Mouse (Mus musculus) cerebral cortex, adult 2 months (tissue): ENCODE measurements around the gene Sptssa.

Experiments
- WGBS: fragments of 180-500 bp; shearing (Covaris S2); methylation state at CpG from one replicate; pipeline ENCODE4 v1.1.7; 2018; 5-methylcytosine and 5-hydroxymethylcytosine counted together

Gene Sptssa

DNA sequence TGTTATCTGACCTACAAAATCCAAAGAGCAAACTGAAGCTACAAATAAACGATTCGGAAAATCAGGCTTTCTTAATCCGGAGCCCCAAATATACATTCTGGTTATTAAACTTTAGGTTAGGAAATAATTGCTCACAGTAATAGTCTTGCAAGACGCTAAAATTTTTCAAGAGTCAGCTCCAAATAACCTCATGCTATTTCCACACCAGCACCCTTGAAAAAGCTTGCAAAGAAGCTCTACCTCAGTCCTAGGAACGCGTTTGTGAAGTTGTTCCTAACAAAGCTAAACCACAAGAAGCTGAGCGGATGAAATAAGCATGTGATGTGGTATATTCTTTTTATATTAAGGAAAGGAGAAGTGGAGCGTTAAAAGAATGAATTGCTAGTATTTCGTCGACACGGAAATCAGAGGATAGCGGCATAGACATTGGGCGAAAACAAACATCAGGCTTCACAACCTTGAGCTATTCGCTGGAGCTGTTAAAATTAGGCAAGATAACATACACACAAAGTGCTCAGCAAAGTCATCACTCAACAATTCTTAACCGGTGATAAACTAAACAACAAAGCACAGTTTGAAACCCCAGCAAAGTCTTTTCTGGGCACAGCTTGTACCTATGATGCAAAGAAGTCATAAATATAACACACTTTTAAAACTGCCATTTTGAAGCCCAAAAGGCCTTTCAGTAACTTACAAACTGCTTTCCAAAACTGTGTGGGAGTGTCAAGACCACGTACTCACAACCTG, 908 bp downstream of the Sptssa start:
- 7% methylated on average over 16 of the region's 16 CpGs for WGBS

DNA sequence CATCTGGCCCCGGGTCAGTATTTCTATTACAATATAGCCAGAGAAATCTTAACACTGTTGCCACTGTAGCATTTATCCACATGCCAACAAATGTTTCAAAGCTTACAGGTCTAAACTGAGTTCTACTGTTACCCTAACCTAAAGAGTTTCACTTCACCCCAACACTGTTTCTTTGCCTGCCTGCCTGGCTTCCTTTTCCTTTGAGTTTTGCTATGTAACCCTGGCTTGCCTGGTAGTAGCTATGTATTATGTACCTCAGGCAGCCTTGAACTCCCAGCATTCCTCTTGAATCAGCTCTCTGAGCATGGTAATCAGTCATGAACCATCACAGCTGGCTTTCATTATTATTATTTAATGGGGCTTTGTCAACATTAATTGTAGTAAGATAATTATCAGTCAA, 1.6 kb downstream of the Sptssa start:
- WGBS: 76% methylated on average over 1 of the region's 1 CpGs

DNA sequence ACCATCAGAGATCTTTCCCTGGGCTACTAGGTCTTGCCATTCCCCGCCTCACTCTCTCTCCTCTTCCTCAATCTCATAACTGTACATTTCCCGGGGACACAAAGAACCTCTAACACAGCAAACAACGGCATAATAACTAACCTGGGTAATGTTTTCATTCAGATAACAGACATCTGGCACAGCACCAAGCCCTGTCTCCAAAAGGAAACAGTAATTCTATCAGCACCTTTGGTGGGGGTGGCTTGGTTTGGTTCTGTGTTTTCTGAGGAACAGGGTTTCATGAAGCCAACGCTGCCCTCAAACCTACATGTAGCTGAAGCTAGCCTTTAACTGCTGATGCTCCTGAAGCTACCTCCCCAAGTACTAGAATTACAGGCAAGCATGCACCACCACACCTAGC, 2.2 kb downstream of the Sptssa start:
- 61% methylated on average over 4 of the region's 4 CpGs for WGBS

DNA sequence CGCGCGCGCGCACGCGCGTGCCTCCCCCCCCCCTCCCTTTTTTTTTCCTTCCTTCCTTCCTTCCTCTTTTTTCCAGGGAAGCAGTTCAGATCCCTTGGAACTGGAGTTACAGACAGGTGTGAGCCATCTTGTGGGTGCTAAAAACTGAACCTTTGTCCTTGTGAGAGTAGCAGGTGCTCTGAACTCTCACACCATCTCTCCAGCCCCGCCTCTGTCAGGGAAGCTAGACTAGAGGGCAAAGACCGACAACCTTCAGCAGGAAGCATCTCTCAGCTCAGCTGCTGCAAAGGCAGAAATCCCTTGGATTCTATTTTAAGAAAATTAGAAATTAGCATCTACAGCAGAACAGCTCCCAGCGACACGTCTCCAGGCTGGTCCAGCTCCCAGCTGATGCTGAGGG, 4.0 kb downstream of the Sptssa start:
- WGBS: 72% methylated on average over 12 of the region's 12 CpGs

DNA sequence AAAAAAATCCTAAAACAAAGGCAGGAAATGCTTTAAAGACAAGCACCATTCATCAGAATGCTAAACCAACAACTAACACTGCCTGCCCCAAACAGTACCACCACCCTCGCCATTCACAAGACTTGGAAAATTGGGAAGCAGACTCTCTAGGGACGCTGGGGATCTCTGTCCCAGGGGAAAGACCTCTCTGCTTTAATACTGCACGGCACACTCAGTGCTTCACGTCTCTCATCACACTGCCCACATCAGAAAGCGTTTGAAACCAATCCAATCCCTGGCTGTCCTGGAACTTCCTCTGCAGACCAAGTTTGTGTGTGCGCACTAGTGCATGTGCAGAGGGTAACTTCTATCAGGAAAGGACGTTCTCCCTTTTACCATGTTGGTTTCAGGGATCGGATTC, 4.6 kb downstream of the Sptssa start:
- 31% methylated on average over 8 of the region's 8 CpGs for WGBS

DNA sequence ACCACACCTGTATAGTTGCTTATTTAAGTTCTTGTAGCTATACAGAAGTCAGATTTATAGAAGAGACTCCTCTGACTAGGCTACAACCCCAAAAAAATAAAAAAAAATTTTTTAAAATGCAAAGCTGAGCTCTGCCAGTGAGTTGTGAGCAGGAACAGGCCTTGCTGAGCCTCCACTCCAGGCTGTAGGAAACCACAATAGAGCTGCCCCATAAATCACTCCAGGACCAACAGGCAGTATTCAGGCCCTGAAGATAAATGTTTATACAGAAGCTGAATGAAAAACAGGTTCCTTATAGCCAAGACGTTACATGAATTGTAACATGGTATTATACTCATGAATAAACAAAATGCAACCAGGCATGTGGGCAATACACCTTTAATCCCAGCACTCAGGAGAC, 5.2 kb downstream of the Sptssa start:
- 66% methylated on average over 1 of the region's 1 CpGs for WGBS

DNA sequence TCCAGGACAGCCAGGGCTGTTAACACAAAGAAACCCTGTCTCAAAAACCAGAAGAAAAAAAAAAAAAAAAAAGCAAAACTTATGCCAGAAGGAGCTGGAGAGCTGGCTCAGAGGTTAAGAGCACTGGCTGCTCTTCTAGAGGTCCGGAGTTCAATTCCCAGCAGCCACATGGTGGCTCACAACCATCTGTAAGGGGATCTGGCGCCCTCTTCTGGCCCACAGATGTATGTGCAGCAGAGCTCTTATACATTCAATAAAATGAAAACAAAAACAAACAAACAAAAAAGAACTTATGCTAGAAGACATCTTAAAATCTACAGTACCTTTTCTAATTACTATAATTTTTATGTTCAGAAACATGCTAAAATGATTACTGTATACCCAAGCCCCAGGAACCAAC, 11.4 kb downstream of the Sptssa start:
- WGBS: 78% methylated on average over 2 of the region's 2 CpGs

DNA sequence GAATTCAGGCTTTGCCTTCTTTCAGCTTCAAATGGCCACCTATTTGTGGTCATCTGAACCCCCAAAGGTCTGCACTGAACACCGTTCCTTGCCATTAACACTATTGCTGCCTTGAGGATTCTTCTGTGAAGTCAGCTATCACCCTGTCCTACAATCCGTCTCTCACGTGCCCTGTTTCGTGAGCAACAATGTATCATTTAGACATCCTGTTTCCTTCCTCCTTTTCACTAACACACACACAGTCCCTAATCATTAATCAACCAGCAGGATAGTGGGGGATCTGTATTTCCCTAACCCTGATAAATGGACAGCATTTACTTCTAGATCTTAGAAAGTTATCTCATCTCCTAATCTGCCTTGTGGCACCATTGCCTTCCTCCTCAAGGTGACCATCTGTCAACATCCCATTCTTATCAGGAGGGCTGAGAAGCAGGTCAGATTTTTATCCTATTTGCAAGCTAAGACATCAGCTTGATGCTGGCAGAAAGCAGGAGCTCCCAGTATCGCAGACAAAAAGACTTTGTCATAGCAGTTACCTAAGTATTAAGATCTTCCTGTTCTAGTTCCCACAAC, 13.0 kb downstream of the Sptssa start:
- WGBS: 89% methylated on average over 5 of the region's 5 CpGs

DNA sequence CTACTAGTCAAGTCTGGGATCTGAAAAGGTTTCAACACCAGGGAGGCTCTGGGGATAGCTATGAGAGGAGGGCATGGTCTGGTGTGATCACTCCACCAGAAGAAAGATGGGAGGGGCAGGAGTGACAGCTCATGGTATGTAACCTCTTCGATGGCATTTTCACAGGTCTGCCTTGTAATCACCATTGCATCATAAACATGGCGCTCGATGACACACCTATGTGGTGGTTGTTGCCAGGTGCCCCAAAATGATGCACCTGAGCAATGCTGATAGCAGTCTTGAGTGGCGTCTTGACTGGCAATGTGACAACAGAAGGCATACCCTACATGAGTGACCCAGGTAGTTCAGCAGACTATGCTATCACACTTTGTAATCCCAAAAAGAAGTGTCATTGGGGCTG, 15.0 kb downstream of the Sptssa start:
- 97% methylated on average over 4 of the region's 4 CpGs for WGBS

DNA sequence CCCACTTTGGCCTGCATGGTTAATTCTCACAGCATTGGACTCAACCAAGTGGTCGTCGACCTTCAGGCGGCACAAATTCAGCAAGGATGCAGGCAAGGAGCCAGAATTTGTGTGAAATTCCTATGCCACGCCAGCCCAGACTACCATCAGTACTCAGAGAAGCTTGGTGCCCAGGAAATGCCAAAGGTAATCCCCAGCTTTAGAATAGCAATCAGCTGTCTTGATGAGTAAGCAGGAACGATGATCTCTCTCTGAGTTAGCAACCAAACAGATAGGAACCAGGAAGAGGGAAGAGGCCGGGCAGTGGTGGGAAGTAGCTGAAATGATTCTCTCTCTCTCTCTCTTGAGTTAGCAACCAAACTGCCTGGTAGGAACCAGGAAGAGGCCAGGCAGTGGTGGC, 16.1 kb downstream of the Sptssa start:
- 44% methylated on average over 6 of the region's 6 CpGs for WGBS

DNA sequence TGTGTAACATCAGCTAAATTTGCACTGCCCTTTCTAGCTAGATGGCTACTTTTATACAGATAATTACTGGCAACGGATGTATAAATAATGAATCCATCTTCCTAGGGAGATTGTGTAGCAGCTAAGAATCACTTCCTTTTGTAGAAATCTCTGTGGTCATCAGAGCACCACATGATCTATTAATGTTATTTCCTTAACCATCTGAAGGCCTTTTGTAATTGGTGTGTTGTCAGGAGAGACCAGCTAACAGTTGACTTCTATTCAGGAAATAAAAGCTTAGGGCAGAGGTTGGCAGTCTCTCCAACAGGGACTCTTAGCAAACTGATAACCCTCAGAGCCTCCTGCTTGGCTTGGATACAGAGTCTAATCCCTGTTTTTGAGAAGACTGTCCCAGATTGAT, 19.3 kb downstream of the Sptssa start:
- 82% methylated on average over 1 of the region's 1 CpGs for WGBS

DNA sequence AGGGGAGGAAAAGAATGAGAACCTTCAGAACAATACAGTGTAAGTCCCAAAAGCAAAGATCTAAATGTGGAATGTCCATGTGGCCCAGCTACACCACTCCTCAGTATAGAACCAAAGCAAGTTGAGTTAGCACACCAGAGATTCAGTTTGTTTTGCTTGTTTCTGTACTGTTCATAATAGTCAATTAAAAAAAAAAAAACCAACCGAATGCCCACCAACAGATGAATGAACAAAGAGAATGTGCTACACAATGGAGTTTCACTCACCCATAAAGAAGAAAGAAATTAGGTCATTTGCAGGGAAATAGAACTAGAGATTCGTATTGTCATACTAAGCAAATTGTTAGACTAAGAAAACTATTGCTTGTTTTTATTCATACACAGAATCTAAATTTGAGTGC, 24.2 kb downstream of the Sptssa start:
- 60% methylated on average over 2 of the region's 2 CpGs for WGBS

DNA sequence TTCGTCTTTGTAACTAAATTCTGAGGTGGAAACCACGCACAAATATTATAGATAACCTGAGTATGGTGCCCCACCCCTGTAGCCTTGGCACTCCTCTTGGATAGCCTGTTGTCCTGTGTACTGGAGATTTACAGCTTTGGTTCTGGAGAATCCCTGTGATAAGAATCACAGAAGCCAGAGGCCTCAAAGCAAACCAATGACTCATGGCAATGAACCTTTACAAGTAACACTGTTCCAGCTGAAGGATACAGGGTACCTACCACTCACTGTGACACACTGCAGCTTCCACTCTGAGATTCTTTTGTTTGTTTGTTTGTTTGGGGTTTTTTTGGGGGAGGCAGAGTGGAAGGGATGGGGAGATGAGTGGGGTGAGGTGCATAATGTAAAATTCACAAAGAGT, 34.4 kb downstream of the Sptssa start:
- 93% methylated on average over 2 of the region's 2 CpGs for WGBS

DNA sequence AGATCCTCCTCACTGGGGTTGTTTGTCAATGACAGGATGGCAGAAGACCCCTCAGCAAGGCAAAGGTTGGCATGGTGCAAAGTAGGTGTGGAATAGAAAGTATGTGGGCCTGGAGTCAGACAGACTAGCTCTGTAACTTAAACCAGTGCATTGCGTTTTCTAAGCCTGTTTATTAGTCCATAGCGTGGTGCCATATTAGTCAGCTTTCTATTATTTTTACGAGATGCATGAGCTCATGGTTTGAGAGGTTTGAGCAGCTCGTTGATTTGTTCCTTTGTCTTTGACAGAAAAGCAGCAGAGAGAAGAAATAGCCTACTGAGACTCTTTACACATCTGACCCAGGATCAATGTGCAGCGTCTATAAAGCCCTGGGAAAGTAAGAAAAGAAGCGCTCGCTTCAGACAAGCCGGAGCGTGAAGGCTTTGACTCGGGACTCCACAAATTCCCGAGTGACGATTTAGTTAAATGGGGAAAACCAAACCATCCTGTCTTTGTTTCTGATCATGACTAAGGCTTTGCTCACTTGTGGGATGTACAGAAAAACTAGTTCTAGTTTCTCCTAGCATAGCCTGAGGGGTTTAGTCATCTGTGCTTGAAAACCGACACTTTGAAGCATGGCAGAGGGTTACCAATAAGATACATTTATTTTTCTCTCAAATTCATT, 36.2 kb downstream of the Sptssa start:
- 72% methylated on average over 13 of the region's 13 CpGs for WGBS

DNA sequence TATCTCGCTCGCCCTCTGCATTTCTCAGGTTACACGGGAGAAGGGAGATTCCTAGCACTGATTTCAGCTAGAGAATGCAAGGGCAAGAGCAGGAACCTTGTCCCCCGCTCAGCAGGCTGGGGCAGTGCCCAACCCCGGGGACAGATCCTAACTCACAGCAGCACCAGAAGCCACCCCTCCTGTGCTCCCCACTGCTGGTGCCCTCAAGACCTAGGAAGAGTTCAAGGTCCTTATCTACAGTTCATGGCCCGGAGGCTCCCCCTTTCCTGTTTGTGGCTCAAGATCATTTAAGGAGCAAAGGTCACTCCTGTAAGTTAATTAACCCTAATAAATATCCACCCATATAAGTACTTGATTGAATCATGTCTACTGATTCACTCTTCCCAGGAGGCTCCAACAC, 47.4 kb downstream of the Sptssa start:
- 84% methylated on average over 6 of the region's 6 CpGs for WGBS

DNA sequence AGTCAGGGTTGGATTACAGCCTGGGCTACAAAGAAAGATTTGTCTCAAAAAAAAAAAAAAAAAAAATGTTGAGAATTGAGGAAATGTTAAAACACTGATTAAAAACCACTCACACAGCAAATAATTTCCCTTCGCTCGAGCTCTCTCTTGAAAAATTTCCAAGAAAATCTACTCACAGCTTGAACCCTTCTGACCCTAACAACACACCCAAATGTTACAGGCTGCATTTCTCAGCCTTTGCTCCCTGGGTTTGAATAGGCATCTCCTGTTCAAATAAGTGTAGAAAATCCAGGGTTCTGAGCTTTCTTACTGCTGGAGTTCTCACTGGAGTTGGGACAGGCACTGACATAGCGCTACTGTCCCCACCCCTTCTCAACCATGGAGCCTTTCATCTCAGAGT, 51.2 kb downstream of the Sptssa start:
- WGBS: 70% methylated on average over 3 of the region's 3 CpGs

DNA sequence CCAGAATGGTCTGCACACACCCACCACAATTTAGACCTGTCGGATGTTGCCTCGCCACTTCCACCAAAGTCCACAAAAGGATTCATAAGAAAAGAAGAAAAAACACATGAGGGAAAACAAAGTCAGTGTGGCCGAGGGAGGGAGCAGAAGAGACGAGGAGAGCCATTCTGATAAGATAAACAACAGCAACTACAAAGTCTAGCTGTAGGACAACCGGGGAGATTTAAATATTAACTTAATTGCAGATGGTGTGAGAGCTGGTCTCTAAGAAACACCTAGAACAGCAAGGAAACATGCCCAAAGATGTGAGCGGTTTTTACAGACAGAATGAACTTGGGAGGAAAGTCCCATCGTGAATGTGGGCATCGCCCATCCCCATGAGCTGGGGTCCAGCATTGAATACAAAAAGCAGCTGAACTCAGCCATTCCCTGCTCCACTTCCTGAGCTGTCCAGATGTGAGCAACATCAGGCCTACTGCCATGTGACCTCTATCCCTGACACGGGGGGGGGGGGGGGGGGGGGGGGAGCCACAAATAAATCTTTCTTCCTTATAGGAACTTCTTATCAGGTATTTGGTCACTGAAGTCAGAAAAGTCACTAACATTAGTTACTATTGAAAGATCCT, 52.7 kb downstream of the Sptssa start:
- WGBS: 87% methylated on average over 9 of the region's 9 CpGs

DNA sequence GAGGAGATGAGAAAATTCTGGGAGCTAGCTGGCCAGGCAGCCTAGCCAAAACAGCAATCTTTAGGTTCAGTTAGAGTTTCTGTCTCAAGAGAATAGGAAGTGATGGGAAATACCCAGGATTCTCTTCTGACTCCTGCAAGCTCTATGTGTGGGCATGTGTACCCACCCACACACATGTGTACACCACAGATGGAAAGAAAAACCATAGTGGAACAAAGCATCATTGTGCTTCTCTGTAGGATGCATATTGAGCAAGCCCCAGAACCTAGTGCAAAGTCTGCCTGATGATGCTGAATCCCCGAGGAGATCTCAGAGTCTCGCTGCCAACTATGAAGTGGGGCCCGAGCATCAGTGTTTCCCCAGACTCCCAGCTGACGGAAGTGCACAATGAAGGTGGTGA, 55.9 kb downstream of the Sptssa start:
- whole genome bisulfite sequencing: 61% methylated on average over 4 of the region's 4 CpGs

DNA sequence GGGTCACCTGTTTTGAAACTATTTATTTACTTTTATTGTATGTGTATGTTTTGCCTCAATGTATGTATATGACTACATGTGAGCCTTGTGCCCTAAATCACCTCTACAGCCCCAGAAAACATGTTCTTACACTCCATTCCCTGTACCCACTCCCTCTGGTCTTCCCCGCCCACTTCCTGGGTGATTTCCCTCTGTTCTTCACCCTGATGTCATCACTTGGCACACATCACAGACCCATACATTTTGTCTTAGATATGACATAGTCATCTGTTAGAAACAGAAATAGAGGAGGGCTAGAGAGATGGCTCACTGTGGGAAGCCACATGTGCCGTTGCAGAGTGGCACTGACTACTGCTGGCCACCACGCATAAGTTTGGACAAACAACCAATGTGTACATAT, 58.0 kb downstream of the Sptssa start:
- WGBS: 81% methylated on average over 3 of the region's 3 CpGs

DNA sequence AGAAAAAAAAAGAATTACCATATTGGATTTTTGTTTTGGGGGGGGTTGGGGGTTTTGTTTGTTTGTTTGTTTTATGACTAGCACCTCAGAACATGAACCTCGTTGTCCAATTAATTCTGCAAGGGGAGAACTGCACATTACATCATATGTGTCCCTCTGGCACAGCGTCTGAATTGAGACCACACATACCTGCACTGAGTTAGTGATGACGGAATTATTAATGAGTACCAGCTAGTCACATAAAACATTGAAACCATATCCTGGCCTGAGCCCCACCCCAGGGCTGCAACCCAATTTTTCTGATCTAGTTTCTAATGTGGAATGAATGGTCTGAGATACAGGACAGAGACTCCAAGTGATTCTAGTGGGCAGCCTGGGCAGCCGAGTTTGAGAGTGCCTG, 59.7 kb downstream of the Sptssa start:
- 87% methylated on average over 4 of the region's 4 CpGs for WGBS
